Mouse (Mus musculus) small intestine, adult 2 months (tissue): ENCODE measurements around the gene Slc13a3. TPM values are rescaled to one million over a fixed set of nuclear protein-coding genes. Genes with fewer than 3 reads are reported as not detected.

ENCODE experiments used
- H3K27ac ChIP-seq: fragments of 200-500 bp; 2 replicates; pipeline ENCODE4 v1.5.1; 2012; ENCODE audit warnings: low read depth, low read length, control low read depth, inconsistent platforms; ENCODE audit not compliant: insufficient read depth
- H3K27me3 ChIP-seq: fragments of 200-500 bp; 2 replicates; pipeline ENCODE4 v1.6.1; 2012; ENCODE audit warnings: mild to moderate bottlenecking, moderate library complexity, low read length, inconsistent platforms; ENCODE audit not compliant: control insufficient read depth, insufficient read depth
- H3K36me3 ChIP-seq: fragments of 200-500 bp; 2 replicates; pipeline ENCODE4 v1.6.1; 2012; ENCODE audit warnings: mild to moderate bottlenecking, low read length, control low read depth, inconsistent platforms; ENCODE audit not compliant: control insufficient read depth, insufficient read depth
- H3K4me1 ChIP-seq: fragments of 200-500 bp; 2 replicates; pipeline ENCODE4 v1.6.1; 2012; ENCODE audit warnings: low read length, inconsistent platforms, mixed read lengths; ENCODE audit not compliant: control insufficient read depth, insufficient read depth, insufficient read length
- H3K4me3 ChIP-seq: fragments of 200-500 bp; 2 replicates; pipeline ENCODE4 v1.5.1; 2012; ENCODE audit warnings: low read depth, mild to moderate bottlenecking, control low read depth, inconsistent platforms, low read length, moderate library complexity
- CTCF ChIP-seq: fragments of 200-500 bp; IDR thresholded peaks from 2 replicates; pipeline ENCODE4 v1.5.1; 2012; ENCODE audit warnings: low read depth, mild to moderate bottlenecking, control low read depth, inconsistent platforms, low read length, moderate library complexity, mixed read lengths; ENCODE audit not compliant: insufficient replicate concordance, insufficient read length; ENCODE audit errors: extremely low read depth
- POLR2A ChIP-seq: fragments of 200-500 bp; IDR thresholded peaks from 2 replicates; pipeline ENCODE4 v1.6.1; 2012; ENCODE audit warnings: low read depth, mild to moderate bottlenecking, control low read depth, inconsistent platforms, low read length, moderate library complexity
- WGBS: fragments of 180-500 bp; shearing (Covaris S2); methylation state at CpG from one replicate; pipeline ENCODE4 v1.1.7; 2018; 5-methylcytosine and 5-hydroxymethylcytosine counted together
- polyA plus RNA-seq: library from polyadenylated mRNA; depleted of rRNA; stranded (reverse); fragments of >200 nt; gene quantifications from 2 replicates; pipeline ENCODE4 v1.2.3, GENCODE M21; 2012

The Slc13a3 gene
- polyA plus RNA-seq, 1 experiment: 0.03 TPM

GRCm38 (mm10) chr2:165428694-165429093 lies 44.3 kb downstream of the Slc13a3 start:
- Histone ChIP-seq H3K4me3 (no peak overlapping the region), H3K27ac (no peak overlapping the region), H3K36me3 (no peaks in the 10 kb centered on the region), H3K27me3 (no peaks in the 10 kb centered on the region), H3K4me1 (no peaks in the 10 kb centered on the region)
- TF ChIP-seq CTCF: no peak
- TF ChIP-seq POLR2A: no peak
- 39% methylated on average over 7 of the region's 7 CpGs for WGBS

DNA sequence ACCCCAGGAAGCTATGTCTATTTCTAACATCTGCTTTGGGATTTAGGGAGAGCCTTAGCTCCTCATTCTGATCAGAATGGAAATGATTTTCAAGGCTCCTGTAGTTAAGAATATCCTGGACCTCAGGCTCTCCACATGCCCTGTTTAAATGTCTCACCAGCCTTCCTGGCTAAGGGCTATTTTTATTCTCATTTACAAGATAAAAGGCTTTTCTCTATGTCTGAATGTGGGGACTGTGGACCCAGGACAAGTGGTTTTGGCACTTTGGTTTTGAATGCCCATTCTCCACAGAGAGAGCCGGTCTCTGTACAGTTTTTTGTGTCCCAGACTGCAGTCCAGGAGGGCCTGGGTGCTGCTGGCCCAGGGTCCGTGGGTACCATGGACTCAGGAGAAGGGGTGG lies 52.8 kb downstream of the Slc13a3 start:
- TF ChIP-seq CTCF (no peak), POLR2A (no peak)
- no peak overlapping the region for H3K4me3 ChIP-seq
- H3K27me3 ChIP-seq: no peaks in the 10 kb centered on the region
- no peaks in the 10 kb centered on the region for H3K36me3 ChIP-seq
- WGBS: 70% methylated on average over 2 of the region's 2 CpGs
- H3K4me1 ChIP-seq: no peaks in the 10 kb centered on the region
- H3K27ac ChIP-seq: no peak overlapping the region

- H3K27ac ChIP-seq: no peak overlapping the region
- H3K27me3 ChIP-seq: no peaks in the 10 kb centered on the region
- no peaks in the 10 kb centered on the region for H3K4me1 ChIP-seq
- 70% methylated on average over 4 of the region's 4 CpGs for WGBS
- no peaks in the 10 kb centered on the region for H3K36me3 ChIP-seq
- no peak overlapping the region for H3K4me3 ChIP-seq
- TF ChIP-seq POLR2A (no peak), CTCF (no peak)
These were observed 53.3 kb downstream of the Slc13a3 start for GRCm38 (mm10) chr2:165419670-165420111.

DNA sequence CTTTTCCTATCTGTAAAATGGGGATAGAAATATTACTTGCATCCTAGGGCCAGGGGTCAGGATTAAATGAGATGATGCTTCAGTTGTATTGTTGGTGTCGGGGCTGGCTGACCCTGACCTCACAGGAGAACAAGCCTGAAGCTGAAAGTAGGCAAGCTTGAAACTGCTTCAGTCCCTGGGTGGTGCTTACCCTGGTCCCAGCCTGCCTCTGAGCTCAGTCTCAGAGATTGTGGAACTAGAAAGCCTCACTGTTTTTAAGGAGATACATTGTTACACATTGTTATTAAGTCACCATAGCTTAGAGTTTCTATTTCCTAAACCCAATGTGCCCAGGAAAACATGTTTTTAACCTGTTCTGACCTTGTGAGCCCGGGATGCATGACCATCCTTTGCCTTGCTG lies 54.5 kb downstream of the Slc13a3 start:
- H3K36me3 ChIP-seq: no peaks in the 10 kb centered on the region
- 88% methylated on average over 2 of the region's 2 CpGs for WGBS
- no peaks in the 10 kb centered on the region for H3K27me3 ChIP-seq
- H3K27ac ChIP-seq: no peak overlapping the region
- no peaks in the 10 kb centered on the region for H3K4me1 ChIP-seq
- TF ChIP-seq CTCF (no peak), POLR2A (no peak)
- no peak overlapping the region for H3K4me3 ChIP-seq

DNA sequence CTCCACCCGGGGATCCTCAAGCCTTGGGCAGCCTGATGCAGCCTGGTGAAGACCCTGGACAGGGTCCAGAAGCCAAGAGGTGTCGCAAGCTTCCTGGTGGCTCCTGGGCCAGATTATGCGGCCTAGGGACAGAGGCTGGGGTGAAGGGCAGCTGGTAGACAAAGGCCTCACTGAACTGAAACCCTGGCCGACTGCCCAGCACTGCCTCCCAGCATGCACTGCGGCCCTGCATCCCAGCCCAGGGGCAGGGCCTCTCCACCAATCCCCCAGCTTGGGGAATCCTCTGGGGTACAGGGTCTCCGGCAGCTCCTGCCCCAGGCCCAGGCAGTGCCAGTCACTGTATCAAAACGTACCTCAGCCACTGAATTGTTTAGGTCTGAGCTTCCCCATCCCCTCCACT lies 55.7 kb downstream of the Slc13a3 start:
- Histone ChIP-seq H3K27me3 (no peaks in the 10 kb centered on the region), H3K4me1 (no peaks in the 10 kb centered on the region), H3K4me3 (no peak overlapping the region), H3K27ac (no peak overlapping the region), H3K36me3 (no peaks in the 10 kb centered on the region)
- no peak for TF ChIP-seq POLR2A
- TF ChIP-seq CTCF: no peak
- 56% methylated on average over 7 of the region's 7 CpGs for WGBS

- WGBS: 57% methylated on average over 6 of the region's 6 CpGs
- Histone ChIP-seq H3K27ac (no peak overlapping the region), H3K36me3 (no peaks in the 10 kb centered on the region), H3K27me3 (no peaks in the 10 kb centered on the region), H3K4me3 (no peak overlapping the region), H3K4me1 (no peaks in the 10 kb centered on the region)
- no peak for TF ChIP-seq CTCF
- no peak for TF ChIP-seq POLR2A
These were observed 57.2 kb downstream of the Slc13a3 start for GRCm38 (mm10) chr2:165415795-165416194.

- Histone ChIP-seq H3K4me1 (no peaks in the 10 kb centered on the region), H3K36me3 (no peaks in the 10 kb centered on the region), H3K27me3 (no peaks in the 10 kb centered on the region), H3K4me3 (no peak overlapping the region), H3K27ac (no peak overlapping the region)
- WGBS: 58% methylated on average over 11 of the region's 11 CpGs
- TF ChIP-seq POLR2A: no peak
- no peak for TF ChIP-seq CTCF
These were observed 57.8 kb downstream of the Slc13a3 start for GRCm38 (mm10) chr2:165415141-165415721.

DNA sequence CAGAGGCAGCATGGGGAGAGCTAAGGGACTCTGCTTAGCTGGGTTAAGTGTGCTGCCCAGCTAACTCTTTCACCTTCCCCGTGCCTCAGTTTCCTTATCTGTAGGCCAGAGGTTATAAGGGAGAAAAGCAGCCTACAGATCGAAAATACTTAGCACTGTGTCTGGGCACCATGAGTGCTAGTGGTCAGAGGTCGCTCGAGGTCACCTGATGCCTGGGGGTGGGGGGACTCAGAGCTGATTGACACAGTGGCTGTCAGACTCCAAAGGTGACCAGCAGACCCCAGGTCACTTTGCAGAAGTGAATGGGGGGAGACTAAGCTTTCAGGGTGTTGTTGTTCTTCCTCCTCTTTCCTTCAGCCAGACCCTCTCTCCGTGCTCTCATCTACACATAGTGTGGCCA lies 58.7 kb downstream of the Slc13a3 start:
- Histone ChIP-seq H3K36me3 (no peaks in the 10 kb centered on the region), H3K4me3 (no peak overlapping the region), H3K27ac (no peak overlapping the region), H3K4me1 (no peaks in the 10 kb centered on the region), H3K27me3 (no peaks in the 10 kb centered on the region)
- TF ChIP-seq CTCF: no peak
- TF ChIP-seq POLR2A: no peak
- WGBS: 60% methylated on average over 5 of the region's 5 CpGs
